Mouse (Mus musculus): ENCODE measurements around the gene Slc17a3. TPM values are rescaled to one million over a fixed set of nuclear protein-coding genes. Genes with fewer than 3 reads are reported as not detected.

Slc17a3 gene
- polyA plus RNA-seq, 1 experiment from 2014 or later: not detected

GRCm38 (mm10) chr13:23898242-23898641 lies 59.0 kb downstream of the Slc17a3 start:
- Histone ChIP-seq H3K36me3 (ENCODE audit: insufficient read depth, low read length) (no peaks in the 10 kb centered on the region), H3K27ac (ENCODE audit: low read length) (no peak overlapping the region), H3K4me1 (ENCODE audit: insufficient read depth, low read depth, low read length) (no peaks in the 10 kb centered on the region), H3K4me2 (replicated peaks; ENCODE audit: low read depth, low read length) (no peak overlapping the region), H3K27me3 (replicated peaks; ENCODE audit: insufficient read depth, low read length) (no peaks in the 10 kb centered on the region), H3K9me3 (ENCODE audit: low read length) (no peaks in the 10 kb centered on the region), H3K9ac (replicated peaks; ENCODE audit: low read depth) (no peak overlapping the region), H3K4me3 (ENCODE audit: low read depth, low read length) (no peak overlapping the region)
- TF ChIP-seq CTCF (IDR thresholded peaks at IDR 0.05): no peak
- TF ChIP-seq EP300 (IDR thresholded peaks at IDR 0.05): no peak
- ATAC-seq: no peak
- DNase-seq (ENCODE audit: low spot score): peak; percentile 34
- WGBS: 28% methylated on average over 6 of the region's 6 CpGs

- no peaks in the 10 kb centered on the region for H3K9me3 ChIP-seq (ENCODE audit: low read length)
- H3K4me2 ChIP-seq (replicated peaks; ENCODE audit: low read depth, low read length): no peak overlapping the region
- no peaks in the 10 kb centered on the region for H3K27me3 ChIP-seq (replicated peaks; ENCODE audit: insufficient read depth, low read length)
- no peak for DNase-seq (ENCODE audit: low spot score)
- H3K36me3 ChIP-seq (ENCODE audit: insufficient read depth, low read length): no peaks in the 10 kb centered on the region
- WGBS: 87% methylated on average over 5 of the region's 5 CpGs
- TF ChIP-seq EP300 (IDR thresholded peaks at IDR 0.05) (no peak), CTCF (IDR thresholded peaks at IDR 0.05) (no peak)
- ATAC-seq: no peak
- no peak overlapping the region for H3K4me3 ChIP-seq (ENCODE audit: low read depth, low read length)
- H3K9ac ChIP-seq (replicated peaks; ENCODE audit: low read depth): no peak overlapping the region
- no peaks in the 10 kb centered on the region for H3K4me1 ChIP-seq (ENCODE audit: insufficient read depth, low read depth, low read length)
- no peak overlapping the region for H3K27ac ChIP-seq (ENCODE audit: low read length)
Measured at GRCm38 (mm10) chr13:23906906-23907305, 67.7 kb downstream of the Slc17a3 start.

- no peaks in the 10 kb centered on the region for H3K9me3 ChIP-seq (ENCODE audit: low read length)
- no peaks in the 10 kb centered on the region for H3K36me3 ChIP-seq (ENCODE audit: insufficient read depth, low read length)
- 64% methylated on average over 5 of the region's 5 CpGs for WGBS
- H3K27ac ChIP-seq (ENCODE audit: low read length): no peak overlapping the region
- no peak for ATAC-seq
- H3K4me2 ChIP-seq (replicated peaks; ENCODE audit: low read depth, low read length): no peak overlapping the region
- no peak overlapping the region for H3K9ac ChIP-seq (replicated peaks; ENCODE audit: low read depth)
- TF ChIP-seq EP300 (IDR thresholded peaks at IDR 0.05) (no peak), CTCF (IDR thresholded peaks at IDR 0.05) (no peak)
- DNase-seq (ENCODE audit: low spot score): no peak
- H3K27me3 ChIP-seq (replicated peaks; ENCODE audit: insufficient read depth, low read length): no peaks in the 10 kb centered on the region
- no peak overlapping the region for H3K4me3 ChIP-seq (ENCODE audit: low read depth, low read length)
- H3K4me1 ChIP-seq (ENCODE audit: insufficient read depth, low read depth, low read length): no peaks in the 10 kb centered on the region
Measured at GRCm38 (mm10) chr13:23910121-23910520, 70.9 kb downstream of the Slc17a3 start.

Other genes starting within 250 kb of the Slc17a3 start
- gene Hist1h2be, start 218.3 kb upstream of the Slc17a3 start, polyA plus RNA-seq (2015; fragmentation: Nextera tagmentation; extraction: Ambion mirVana): 0.44 and 0.86 TPM in 2 replicates
- 7.8 and 9.9 TPM in 2 replicates for gene Hist1h1e, start 216.9 kb upstream of the Slc17a3 start, polyA plus RNA-seq (2015; fragmentation: Nextera tagmentation; extraction: Ambion mirVana)
- 0.32 and 0.54 TPM in 2 replicates for gene Hist1h2ac, start 155.5 kb upstream of the Slc17a3 start, polyA plus RNA-seq (2015; fragmentation: Nextera tagmentation; extraction: Ambion mirVana)
- 67.5 and 69.5 TPM in 2 replicates for gene Hist1h2bc, start 155.2 kb upstream of the Slc17a3 start, polyA plus RNA-seq (2015; fragmentation: Nextera tagmentation; extraction: Ambion mirVana)
- gene Hist1h1t, start 143.6 kb upstream of the Slc17a3 start, polyA plus RNA-seq (2015; fragmentation: Nextera tagmentation; extraction: Ambion mirVana): 0.13 TPM in 1 of 2 replicates, not detected in the other
- gene Hist1h4c, start 141.0 kb upstream of the Slc17a3 start, polyA plus RNA-seq (2015; fragmentation: Nextera tagmentation; extraction: Ambion mirVana): 3.7 and 3.9 TPM in 2 replicates
- gene Hfe, start 128.6 kb upstream of the Slc17a3 start, polyA plus RNA-seq (2015; fragmentation: Nextera tagmentation; extraction: Ambion mirVana): 25.3 and 26.3 TPM in 2 replicates
- 38.9 and 43.3 TPM in 2 replicates for gene Hist1h1c, start 100.6 kb upstream of the Slc17a3 start, polyA plus RNA-seq (2015; fragmentation: Nextera tagmentation; extraction: Ambion mirVana)
- 0.27 TPM in 1 of 2 replicates, not detected in the other for gene Hist1h3c, start 93.8 kb upstream of the Slc17a3 start, polyA plus RNA-seq (2015; fragmentation: Nextera tagmentation; extraction: Ambion mirVana)
- gene Hist1h2bb, start 92.7 kb upstream of the Slc17a3 start, polyA plus RNA-seq (2015; fragmentation: Nextera tagmentation; extraction: Ambion mirVana): 0.99 TPM in 1 of 2 replicates, not detected in the other
- 5.3 and 6.1 TPM in 2 replicates for gene Hist1h2ab, start 88.3 kb upstream of the Slc17a3 start, polyA plus RNA-seq (2015; fragmentation: Nextera tagmentation; extraction: Ambion mirVana)
- 2.6 and 3.0 TPM in 2 replicates for gene Hist1h3b, start 87.2 kb upstream of the Slc17a3 start, polyA plus RNA-seq (2015; fragmentation: Nextera tagmentation; extraction: Ambion mirVana)
- gene Hist1h4b, start 82.4 kb upstream of the Slc17a3 start, polyA plus RNA-seq (2015; fragmentation: Nextera tagmentation; extraction: Ambion mirVana): 0.57 and 0.73 TPM in 2 replicates
- 0.26 and 0.38 TPM in 2 replicates for gene Hist1h4a, start 78.2 kb upstream of the Slc17a3 start, polyA plus RNA-seq (2015; fragmentation: Nextera tagmentation; extraction: Ambion mirVana)
- gene Hist1h3a, start 77.0 kb upstream of the Slc17a3 start, polyA plus RNA-seq (2015; fragmentation: Nextera tagmentation; extraction: Ambion mirVana): 1.4 and 1.7 TPM in 2 replicates
- 0.33 and 0.64 TPM in 2 replicates for gene Hist1h1a, start 75.8 kb upstream of the Slc17a3 start, polyA plus RNA-seq (2015; fragmentation: Nextera tagmentation; extraction: Ambion mirVana)
- gene Trim38, start 69.5 kb upstream of the Slc17a3 start, polyA plus RNA-seq (2015; fragmentation: Nextera tagmentation; extraction: Ambion mirVana): not detected in 2 replicates
- gene Slc17a2, start 32.4 kb upstream of the Slc17a3 start, polyA plus RNA-seq (2015; fragmentation: Nextera tagmentation; extraction: Ambion mirVana): 1.4 and 3.4 TPM in 2 replicates
- not detected in 2 replicates for gene Slc17a1, start 28.3 kb downstream of the Slc17a3 start, polyA plus RNA-seq (2015; fragmentation: Nextera tagmentation; extraction: Ambion mirVana)
- gene Slc17a4, start 75.6 kb downstream of the Slc17a3 start, polyA plus RNA-seq (2015; fragmentation: Nextera tagmentation; extraction: Ambion mirVana): not detected in 2 replicates
- not detected in 2 replicates for gene Hist1h2ba, start 94.7 kb downstream of the Slc17a3 start, polyA plus RNA-seq (2015; fragmentation: Nextera tagmentation; extraction: Ambion mirVana)
- gene Hist1h2aa, start 95.0 kb downstream of the Slc17a3 start, polyA plus RNA-seq (2015; fragmentation: Nextera tagmentation; extraction: Ambion mirVana): not detected in 2 replicates
- not detected in 2 replicates for gene Scgn, start 151.8 kb downstream of the Slc17a3 start, polyA plus RNA-seq (2015; fragmentation: Nextera tagmentation; extraction: Ambion mirVana)

All from lung, postnatal 0 days (tissue).